Mouse (Mus musculus) subcutaneous adipose tissue, adult 2 months (tissue): ENCODE results near the gene Cubn. TPM values are rescaled to one million over a fixed set of nuclear protein-coding genes. Genes with fewer than 3 reads are reported as not detected.

Experiments
- polyA plus RNA-seq: library from polyadenylated mRNA; depleted of rRNA; stranded (reverse); fragments of >200 nt; gene quantifications from 2 replicates; pipeline ENCODE4 v1.2.3, GENCODE M21; 2012; ENCODE audit warnings: low replicate concordance; rRNA removed

Cubn gene
- 0.11 and 0.13 TPM in 2 replicates for polyA plus RNA-seq

GRCm38 (mm10) chr2:13491734-13492133 is at the start of gene Cubn:
Gene Cubn (minus strand): TSS chr2:13491813.

DNA sequence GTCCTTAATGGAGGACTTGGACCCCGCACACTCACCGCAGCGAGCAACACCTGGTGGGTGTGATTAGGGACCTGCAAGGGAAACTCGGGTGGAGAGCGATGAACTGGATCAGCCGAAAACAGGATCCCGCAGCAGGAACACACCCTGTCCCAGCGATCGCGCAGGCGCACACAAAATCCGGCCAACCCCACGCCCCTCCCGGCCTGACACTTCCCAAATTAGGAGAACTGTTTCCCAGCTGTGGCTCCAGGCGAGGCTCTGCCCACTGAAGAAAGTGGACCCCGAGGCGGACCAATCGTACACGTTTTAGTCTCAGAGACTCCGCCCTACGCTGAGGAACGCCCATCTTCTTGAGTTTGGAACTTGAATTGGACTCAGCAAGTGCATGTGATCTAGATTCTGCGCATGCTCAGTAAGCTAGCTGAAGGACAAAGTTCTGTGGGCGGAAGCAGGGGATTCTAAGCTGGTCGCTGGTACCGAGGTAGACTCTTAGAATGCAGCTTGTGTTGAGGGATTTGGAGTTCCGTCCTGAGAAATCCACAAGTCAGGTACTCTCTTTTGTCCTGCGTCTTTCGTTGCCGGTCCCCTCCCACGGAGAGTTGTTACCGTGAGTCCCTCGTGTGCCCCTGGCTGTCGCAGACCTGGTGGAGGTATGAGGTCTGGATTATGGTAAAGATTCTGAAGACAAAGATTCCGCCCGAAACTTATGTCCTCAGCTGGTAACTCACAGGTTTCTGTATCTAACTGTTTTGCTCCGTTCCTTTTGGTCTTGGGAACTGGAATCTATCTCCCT is 220.3 kb downstream of the Cubn start, which contains the start of gene Rsu1:
Gene Rsu1 (minus strand): TSS at position 251 of the 793 bp plus-strand sequence.

Other genes with a start within 250 kb of the Cubn start
- 242 and 300 TPM in 2 replicates for gene Rsu1, start 220.4 kb downstream of the Cubn start, polyA plus RNA-seq
- 2.0 and 2.9 TPM in 2 replicates for gene Trdmt1, start 52.9 kb upstream of the Cubn start, polyA plus RNA-seq
- 2,200 and 3,974 TPM in 2 replicates for gene Vim, start 82.1 kb upstream of the Cubn start, polyA plus RNA-seq